Mouse (Mus musculus) embryonic facial prominence, embryonic 11.5 days (tissue): ENCODE data around the gene Tctex1d1. TPM values are rescaled to one million over a fixed set of nuclear protein-coding genes. Genes with fewer than 3 reads are reported as not detected.

ENCODE experiments used
- ATAC-seq: fragments of 200-750 bp; cut with Nextera tagmentation; replicated peaks from 2 replicates; pipeline ENCODE4 v1.8.0; 2017; ENCODE audit warnings: low read depth; ENCODE audit not compliant: insufficient number of reproducible peaks, low FRiP score, low TSS enrichment
- DNase-seq: peaks from one replicate; pipeline ENCODE4 v3.0.0-alpha.2; 2015; ENCODE audit warnings: low spot score
- H3K27ac ChIP-seq: fragments of 300-500 bp; sonication (generic); replicated peaks from 2 replicates; pipeline ENCODE4 v1.5.1; 2014; ENCODE audit warnings: mild to moderate bottlenecking, low read depth, low read length, control low read depth
- H3K27me3 ChIP-seq: fragments of 300-500 bp; sonication (generic); 2 replicates; pipeline ENCODE4 v1.6.1; 2014; ENCODE audit warnings: mild to moderate bottlenecking, low read length, moderate library complexity, mixed read lengths; ENCODE audit not compliant: control insufficient read depth, insufficient read depth
- H3K36me3 ChIP-seq: fragments of 300-500 bp; sonication (generic); replicated peaks from 2 replicates; pipeline ENCODE4 v1.6.1; 2014; ENCODE audit warnings: low read depth, mild to moderate bottlenecking, low read length, moderate library complexity, mixed read lengths; ENCODE audit not compliant: control insufficient read depth, insufficient read depth
- H3K4me1 ChIP-seq: fragments of 300-500 bp; sonication (generic); 2 replicates; pipeline ENCODE4 v1.6.1; 2014; ENCODE audit warnings: low read length, mixed read lengths; ENCODE audit not compliant: control insufficient read depth, insufficient read depth
- H3K4me2 ChIP-seq: fragments of 300-500 bp; sonication (generic); 2 replicates; pipeline ENCODE4 v1.6.1; 2014; ENCODE audit warnings: low read depth, mild to moderate bottlenecking, control low read depth, low read length, moderate library complexity
- H3K4me3 ChIP-seq: fragments of 300-500 bp; sonication (generic); 2 replicates; pipeline ENCODE4 v1.5.1; 2014; ENCODE audit warnings: low read depth, low read length, control low read depth
- H3K9ac ChIP-seq: fragments of 300-500 bp; sonication (generic); replicated peaks from 2 replicates; pipeline ENCODE4 v1.6.1; 2014; ENCODE audit warnings: mild to moderate bottlenecking, control low read depth, low read length
- H3K9me3 ChIP-seq: fragments of 300-500 bp; sonication (generic); replicated peaks from 2 replicates; pipeline ENCODE4 v1.6.1; 2016; ENCODE audit warnings: mild to moderate bottlenecking, low read length, inconsistent platforms, mixed read lengths; ENCODE audit not compliant: control insufficient read depth
- WGBS: fragments of 180-500 bp; shearing (Covaris S2); extraction: QIAGEN DNeasy Blood & Tissue Kit; methylation state at CpG from one replicate; pipeline ENCODE4 v1.1.7; 2014; 5-methylcytosine and 5-hydroxymethylcytosine counted together
- polyA plus RNA-seq: library from polyadenylated mRNA; unstranded; fragments of >200 nt; fragmentation: Nextera tagmentation; extraction: Ambion mirVana; gene quantifications from 2 replicates; pipeline ENCODE4 v1.2.1, GENCODE M21; 2014

Tctex1d1 gene
- polyA plus RNA-seq, 1 experiment from 2014 or later: 1.1 TPM

DNA sequence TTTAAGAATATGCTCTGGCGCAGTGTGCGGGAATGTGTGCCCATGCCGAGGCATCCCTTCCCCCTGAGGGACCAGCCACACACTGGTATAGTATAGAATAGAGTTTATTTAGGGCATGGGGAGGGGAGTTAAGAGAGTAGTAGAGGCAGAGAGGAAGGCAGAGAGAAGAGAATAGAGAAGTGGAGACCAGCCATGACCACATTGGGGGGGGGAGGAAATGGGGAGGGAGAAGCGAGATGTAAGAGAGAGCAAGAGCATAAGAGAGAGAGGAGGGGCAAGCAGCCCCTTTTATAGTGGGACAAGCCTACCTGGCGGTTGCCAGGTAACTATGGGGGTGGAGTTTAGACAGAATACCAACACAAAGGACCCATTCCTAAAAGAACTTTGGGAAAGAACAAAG, 19.0 kb upstream of the Tctex1d1 start:
- Histone ChIP-seq H3K36me3 (no peaks in the 10 kb centered on the region), H3K4me3 (no peak overlapping the region), H3K27ac (no peak overlapping the region), H3K4me1 (no peaks in the 10 kb centered on the region), H3K27me3 (no peaks in the 10 kb centered on the region), H3K9me3 (no peaks in the 10 kb centered on the region), H3K4me2 (no peak overlapping the region), H3K9ac (no peak overlapping the region)
- ATAC-seq (no peak), DNase-seq (no peak)
- 85% methylated on average over 5 of the region's 5 CpGs for WGBS

DNA sequence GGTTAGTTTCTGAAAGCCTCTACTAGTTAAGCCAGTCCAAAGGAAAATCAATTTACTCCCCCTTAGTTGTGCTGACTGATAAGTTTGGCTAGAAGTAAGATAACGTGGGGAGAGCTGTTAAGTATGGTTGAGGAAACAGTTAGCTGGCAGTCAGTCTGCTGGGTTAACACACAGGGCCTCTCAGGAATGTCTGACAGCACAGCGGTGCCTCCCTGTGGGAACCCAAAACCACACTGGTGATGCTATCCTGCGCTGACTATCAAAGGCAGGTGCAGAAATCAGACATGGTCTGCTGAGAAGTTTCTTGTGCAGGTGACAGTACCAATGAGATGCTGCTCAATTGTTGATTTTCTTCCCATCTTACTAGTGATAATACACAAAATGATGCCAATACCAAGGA, 14.2 kb upstream of the Tctex1d1 start:
- ATAC-seq (no peak), DNase-seq (no peak)
- no peaks in the 10 kb centered on the region for H3K36me3 ChIP-seq
- H3K9me3 ChIP-seq: no peaks in the 10 kb centered on the region
- no peaks in the 10 kb centered on the region for H3K27me3 ChIP-seq
- WGBS: 69% methylated on average over 3 of the region's 3 CpGs
- H3K4me2 ChIP-seq: no peak overlapping the region
- no peak overlapping the region for H3K4me3 ChIP-seq
- no peaks in the 10 kb centered on the region for H3K4me1 ChIP-seq
- no peak overlapping the region for H3K9ac ChIP-seq
- H3K27ac ChIP-seq: no peak overlapping the region

DNA sequence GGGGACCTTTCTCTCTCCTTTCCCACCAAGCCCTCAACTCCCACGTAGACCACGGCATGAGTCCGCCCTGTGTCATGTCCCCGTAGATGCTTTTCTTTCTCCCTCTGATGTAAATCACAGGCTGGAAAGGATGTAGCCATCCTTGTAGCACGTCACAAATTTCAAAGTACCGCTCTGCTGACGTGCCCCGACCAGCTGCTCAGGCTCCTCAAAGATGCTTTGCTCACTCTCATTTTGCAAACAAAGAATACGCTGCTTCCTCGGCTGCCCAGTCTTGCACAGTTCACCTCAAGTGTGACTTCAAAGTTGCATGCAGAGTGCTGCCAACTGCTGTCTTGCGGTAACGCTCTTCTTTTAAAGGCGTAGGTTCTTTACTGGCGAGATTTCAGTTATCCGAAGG, 10.6 kb upstream of the Tctex1d1 start:
- Histone ChIP-seq H3K27me3 (no peaks in the 10 kb centered on the region), H3K4me3 (no peak overlapping the region), H3K4me1 (no peaks in the 10 kb centered on the region), H3K9ac (no peak overlapping the region), H3K27ac (no peak overlapping the region), H3K4me2 (no peak overlapping the region), H3K9me3 (no peaks in the 10 kb centered on the region), H3K36me3 (no peaks in the 10 kb centered on the region)
- WGBS: 92% methylated on average over 15 of the region's 15 CpGs
- DNase-seq (no peak), ATAC-seq (no peak)

DNA sequence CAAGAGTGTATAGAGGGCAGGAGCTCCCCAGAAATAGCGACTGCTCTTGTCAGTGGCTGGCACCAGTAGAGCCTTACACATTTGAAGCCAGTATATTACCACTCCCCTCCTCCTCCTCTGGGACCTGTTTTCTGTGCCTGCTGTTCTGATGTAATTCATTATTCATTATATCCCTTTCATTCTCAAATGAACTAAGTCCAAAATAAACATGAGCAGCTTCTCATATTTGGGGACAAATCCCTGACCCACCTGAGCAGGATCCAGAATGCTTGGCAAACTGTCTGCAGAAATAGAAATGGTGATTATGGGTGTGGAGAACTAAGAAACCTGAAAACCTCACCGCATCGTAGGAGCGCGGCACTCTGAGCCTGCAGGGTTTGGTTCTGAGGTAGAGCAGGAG, 8.8 kb upstream of the Tctex1d1 start:
- DNase-seq (no peak), ATAC-seq (no peak)
- Histone ChIP-seq H3K4me1 (no peaks in the 10 kb centered on the region), H3K4me3 (no peak overlapping the region), H3K27ac (no peak overlapping the region), H3K27me3 (no peaks in the 10 kb centered on the region), H3K4me2 (no peak overlapping the region), H3K9ac (no peak overlapping the region), H3K9me3 (no peaks in the 10 kb centered on the region), H3K36me3 (no peaks in the 10 kb centered on the region)
- WGBS: 95% methylated on average over 5 of the region's 5 CpGs

DNA sequence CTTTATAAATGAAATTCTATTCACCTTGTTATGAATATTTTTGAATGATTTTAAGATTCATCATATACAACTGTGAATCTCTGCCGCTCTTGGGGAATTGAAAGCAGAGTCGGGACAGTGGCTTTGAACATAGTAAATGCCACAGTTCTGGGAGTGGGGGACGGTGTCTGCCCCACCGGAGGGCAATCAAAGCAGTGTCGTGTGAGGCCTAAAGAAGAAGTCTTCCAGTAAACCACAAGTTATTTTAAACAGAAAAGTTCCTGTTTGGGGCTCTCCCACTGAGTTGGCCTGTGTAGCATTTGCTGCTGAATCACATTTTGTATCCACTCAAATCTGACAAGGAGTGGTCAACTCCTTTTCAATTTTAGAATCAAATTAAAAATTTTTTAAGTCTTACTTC, 7.2 kb upstream of the Tctex1d1 start:
- no peak for DNase-seq
- H3K27me3 ChIP-seq: no peaks in the 10 kb centered on the region

DNA sequence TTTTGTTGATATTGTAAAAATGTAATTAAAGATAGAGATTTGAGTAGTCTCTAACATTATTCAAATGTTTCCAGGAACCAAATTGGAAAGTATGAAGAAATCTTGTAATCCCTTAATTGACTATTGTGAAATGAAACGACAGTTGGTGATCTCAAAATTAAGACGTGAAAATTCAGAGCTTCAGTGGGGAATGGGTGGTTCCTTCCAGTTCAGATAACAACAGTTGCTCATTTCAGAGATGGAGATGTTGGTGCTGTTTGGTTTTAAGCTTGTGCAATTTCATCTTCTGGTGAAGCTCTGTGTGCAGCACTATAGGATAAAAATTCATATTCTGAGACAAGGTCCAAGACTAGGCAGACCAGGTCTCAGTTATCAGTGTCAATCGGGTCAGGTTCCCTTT, 6.3 kb upstream of the Tctex1d1 start:
- Histone ChIP-seq H3K27ac (no peak overlapping the region), H3K4me3 (no peak overlapping the region), H3K9me3 (no peaks in the 10 kb centered on the region), H3K4me1 (no peaks in the 10 kb centered on the region), H3K36me3 (no peaks in the 10 kb centered on the region), H3K9ac (no peak overlapping the region), H3K27me3 (no peaks in the 10 kb centered on the region), H3K4me2 (no peak overlapping the region)
- ATAC-seq (no peak), DNase-seq (no peak)
- 72% methylated on average over 3 of the region's 3 CpGs for WGBS

More for the DNA sequence above, 7.2 kb upstream of the Tctex1d1 start:
- no peak for ATAC-seq
- no peaks in the 10 kb centered on the region for H3K36me3 ChIP-seq
- H3K4me3 ChIP-seq: no peak overlapping the region
- no peak overlapping the region for H3K4me2 ChIP-seq
- H3K4me1 ChIP-seq: no peaks in the 10 kb centered on the region
- H3K9me3 ChIP-seq: no peaks in the 10 kb centered on the region
- H3K9ac ChIP-seq: no peak overlapping the region
- no peak overlapping the region for H3K27ac ChIP-seq
- WGBS: 75% methylated on average over 5 of the region's 5 CpGs

DNA sequence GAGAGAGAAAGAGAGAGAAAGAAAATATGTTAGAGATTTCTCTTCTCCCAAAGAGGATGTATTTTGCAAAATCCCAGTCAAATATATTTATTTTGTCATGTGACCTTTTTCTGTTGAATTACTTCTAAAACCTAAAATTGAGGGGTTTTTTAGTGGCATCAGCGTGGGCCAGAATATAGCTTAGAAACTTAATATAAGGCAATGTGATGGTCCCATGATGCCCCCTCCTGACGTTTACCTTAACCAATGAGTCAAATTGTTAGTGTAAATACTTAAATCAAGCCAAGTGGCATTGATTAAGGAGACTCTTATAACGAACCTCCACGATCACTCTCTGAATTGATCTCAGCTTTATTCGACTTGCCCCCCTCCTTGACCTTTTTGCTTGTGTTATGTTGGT, 4.2 kb upstream of the Tctex1d1 start:
- Histone ChIP-seq H3K27ac (no peak overlapping the region), H3K4me3 (no peak overlapping the region), H3K9me3 (no peaks in the 10 kb centered on the region), H3K4me2 (no peak overlapping the region), H3K27me3 (no peaks in the 10 kb centered on the region), H3K4me1 (peaks cover 5% of the 10 kb centered on the region; the same call in 1 of the 2 replicates), H3K9ac (no peak overlapping the region), H3K36me3 (no peaks in the 10 kb centered on the region)
- WGBS: 50% methylated on average over 5 of the region's 5 CpGs
- DNase-seq: no peak
- no peak for ATAC-seq

DNA sequence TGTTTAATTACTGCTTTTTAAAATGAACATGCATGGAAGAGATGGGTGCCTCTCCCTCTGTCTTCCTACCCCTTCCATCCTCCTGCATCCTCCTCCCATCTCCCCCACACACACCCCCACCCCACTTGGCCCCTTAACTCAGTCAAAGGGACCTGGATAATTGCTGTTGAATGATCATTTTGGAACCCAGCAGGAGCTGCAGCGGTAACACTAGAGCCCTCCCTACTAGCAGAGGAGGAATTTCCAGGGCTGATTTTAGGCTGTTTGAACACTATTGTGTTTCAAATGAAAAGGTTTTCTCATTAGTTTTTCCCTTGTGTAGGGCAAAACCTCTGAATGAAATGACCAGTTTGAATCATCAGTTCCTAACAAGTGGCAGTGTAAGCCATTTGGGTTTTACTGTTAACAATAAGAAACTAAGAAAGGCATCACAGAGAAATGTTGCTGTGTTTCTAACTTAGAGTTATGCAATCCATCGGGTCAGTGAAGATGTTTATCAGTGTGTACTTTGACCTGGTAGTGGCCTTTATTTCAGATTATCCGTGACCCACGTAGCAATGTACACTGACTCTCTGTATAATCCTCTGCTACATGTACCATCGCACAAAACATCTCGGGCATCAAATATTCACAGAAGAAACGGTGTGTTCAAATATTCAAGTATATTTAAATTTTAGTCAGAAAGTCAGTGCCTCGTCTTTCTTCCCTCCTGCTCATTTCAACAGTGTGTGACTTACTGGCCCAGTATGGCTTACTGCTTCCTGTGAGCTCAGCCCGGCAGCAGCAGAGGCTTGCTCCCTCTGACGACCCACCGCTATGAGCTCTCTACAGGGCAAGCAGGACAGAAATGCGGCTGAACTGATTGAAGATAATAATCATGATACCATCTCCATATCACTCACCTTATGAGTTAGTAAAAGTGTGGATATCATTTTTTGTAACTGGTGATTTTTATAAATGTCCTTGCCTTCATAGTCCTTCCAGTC, 1.8 kb upstream of the Tctex1d1 start:
- ATAC-seq (peak; percentile 57; the same call in 1 of the 2 replicates), DNase-seq (peak; percentile 23)
- H3K9me3 ChIP-seq: no peaks in the 10 kb centered on the region
- no peaks in the 10 kb centered on the region for H3K36me3 ChIP-seq
- H3K27me3 ChIP-seq: no peaks in the 10 kb centered on the region
- H3K4me2 ChIP-seq: no peak overlapping the region
- no peak overlapping the region for H3K4me3 ChIP-seq
- H3K4me1 ChIP-seq: peaks cover 5% of the 10 kb centered on the region; the same call in 1 of the 2 replicates
- H3K27ac ChIP-seq: no peak overlapping the region
- H3K9ac ChIP-seq: no peak overlapping the region
- 22% methylated on average over 12 of the region's 12 CpGs for WGBS
